Mouse (Mus musculus) layer of hippocampus, adult 18-20 months (tissue): ENCODE results near the gene Rasgrf2. TPM values are rescaled to one million over a fixed set of nuclear protein-coding genes. Genes with fewer than 3 reads are reported as not detected.

Source experiments
- DNase-seq, 2 experiments: peaks; one replicate each; pipeline ENCODE4 v3.0.0; 2022; ENCODE audit warnings: low spot score in 2 of 2
- total RNA-seq, 2 experiments: library from RNA; stranded (reverse); gene quantifications; 2 replicates each; pipeline ENCODE4 v1.2.3; 2021

The Rasgrf2 gene
- total RNA-seq, 2 experiments from 2014 or later, result 123 to 126 TPM

DNA sequence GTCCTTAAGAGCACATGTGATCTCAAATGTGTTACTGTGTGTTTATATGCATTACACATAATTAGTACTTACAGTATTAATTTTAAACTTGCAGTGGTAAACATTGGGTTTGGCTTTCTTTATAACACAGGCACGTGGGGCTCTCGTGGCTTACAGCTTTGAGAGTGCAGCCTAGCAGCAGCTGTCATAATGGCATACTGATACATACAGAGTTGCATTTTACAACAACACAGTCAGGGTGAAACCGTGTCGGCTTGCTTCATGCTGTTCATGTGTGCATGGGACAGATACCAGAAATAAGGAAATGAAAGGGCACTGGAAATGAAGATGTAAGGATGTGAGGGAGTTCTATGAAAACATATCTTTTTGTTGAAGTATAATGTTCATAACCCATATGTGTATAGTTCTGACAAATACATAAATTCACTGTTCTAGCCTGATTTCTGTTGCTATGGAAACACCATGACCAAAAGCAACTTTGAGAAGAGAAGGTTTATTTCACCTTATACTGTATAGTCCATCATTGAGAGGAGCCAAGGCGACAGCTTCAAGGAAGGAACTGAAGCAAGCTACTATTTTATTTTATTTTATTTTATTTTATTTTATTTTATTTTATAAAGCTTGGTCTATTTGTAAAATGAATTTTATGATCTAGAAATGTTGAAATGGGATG, 246.6 kb downstream of the Rasgrf2 start:
- DNase-seq, result no peak

- DNase-seq, result peak; percentile 31 to 85
Observed at GRCm38 (mm10) chr13:91881837-91882480, 249.5 kb downstream of the Rasgrf2 start.

GRCm38 (mm10) chr13:91880256-91880655, 251.2 kb downstream of the Rasgrf2 start:
- no peak for DNase-seq

- no peak for DNase-seq
Observed at GRCm38 (mm10) chr13:91877996-91878395, 253.5 kb downstream of the Rasgrf2 start.

- DNase-seq, result no peak
Observed at GRCm38 (mm10) chr13:91877350-91877749, 254.1 kb downstream of the Rasgrf2 start.

GRCm38 (mm10) chr13:91876741-91877349, 254.6 kb downstream of the Rasgrf2 start, which contains the start of gene Ckmt2:
Gene Ckmt2 (minus strand): TSS chr13:91876885.
- no peak for DNase-seq

GRCm38 (mm10) chr13:91875581-91875980, 255.9 kb downstream of the Rasgrf2 start:
- DNase-seq, result no peak

DNA sequence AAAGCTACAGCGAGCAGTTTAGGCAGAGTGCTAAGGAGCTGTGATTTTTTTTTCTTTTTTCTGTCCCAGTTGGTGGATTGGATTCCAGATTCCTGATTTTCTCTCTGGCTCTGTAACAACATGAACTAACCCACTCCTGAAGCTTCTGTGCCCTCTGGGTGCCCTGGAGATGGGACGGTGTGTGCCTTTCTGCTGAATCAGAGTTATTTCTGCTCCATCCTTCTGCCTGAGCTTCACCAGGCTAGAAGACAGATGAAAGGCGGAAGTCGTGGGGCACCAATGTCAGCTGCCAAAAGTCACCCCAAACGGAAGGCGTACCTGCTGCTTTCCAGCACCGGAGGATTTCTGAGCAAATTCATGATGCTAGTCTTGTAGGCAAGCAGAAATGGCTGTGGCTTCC, 256.9 kb downstream of the Rasgrf2 start:
- DNase-seq, result peak in 1 of 2 experiments; percentile 24

- DNase-seq, result no peak
Observed at GRCm38 (mm10) chr13:91873734-91874329, 257.6 kb downstream of the Rasgrf2 start.

DNA sequence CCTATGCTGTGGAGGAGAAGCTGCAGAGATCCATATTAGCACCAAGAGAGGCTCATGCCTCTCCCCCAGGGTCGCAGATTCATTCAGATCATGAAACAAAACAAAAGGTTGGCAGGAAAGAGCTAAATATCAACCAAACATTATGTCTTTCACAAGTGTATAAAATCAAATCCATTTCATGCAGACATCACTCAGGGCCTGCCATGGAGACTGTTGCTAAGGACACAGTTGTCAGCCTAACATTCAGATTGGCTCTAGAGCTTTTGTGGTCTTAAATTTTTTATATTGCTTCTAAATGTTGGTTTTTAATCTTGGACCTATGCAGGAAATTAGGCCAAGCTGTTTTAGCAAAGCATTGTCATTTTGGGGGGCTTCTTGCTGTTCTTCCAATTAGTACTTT, 262.9 kb downstream of the Rasgrf2 start:
- peak in 1 of 2 experiments; percentile 51 for DNase-seq

GRCm38 (mm10) chr13:91858835-91859234, 272.6 kb downstream of the Rasgrf2 start:
- DNase-seq, result no peak

DNA sequence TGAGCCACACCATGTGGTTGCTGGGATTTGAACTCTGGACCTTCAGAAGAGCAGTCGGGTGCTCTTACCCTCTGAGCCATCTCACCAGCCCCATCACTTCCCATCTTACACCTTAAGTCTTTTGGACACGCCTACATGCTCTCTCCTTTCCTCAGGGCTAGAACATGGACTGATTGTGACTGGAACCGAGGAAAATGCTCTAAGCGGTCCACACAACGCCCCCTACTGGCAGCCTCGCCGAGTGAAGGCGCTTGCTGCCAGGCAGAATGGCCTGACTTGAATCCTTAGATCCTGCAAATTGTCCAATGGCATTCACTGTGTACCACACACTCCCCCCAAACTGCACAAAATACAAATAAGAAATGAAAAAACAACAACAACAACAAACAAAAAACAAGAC, 274.0 kb downstream of the Rasgrf2 start:
- DNase-seq, result no peak

GRCm38 (mm10) chr13:91854412-91854811, 277.0 kb downstream of the Rasgrf2 start:
- DNase-seq, result no peak

Other genes with a start within 250 kb of the Rasgrf2 start
- gene Gm20379, start 174.3 kb upstream of the Rasgrf2 start, total RNA-seq, result not detected
- 1 to 10 TPM in 1 of 2 experiments, under 1 TPM in 1; 0.99 to 1.5 TPM for gene Dhfr, start 223.1 kb upstream of the Rasgrf2 start, total RNA-seq
- gene Msh3, start 223.3 kb upstream of the Rasgrf2 start, total RNA-seq, result 10 to 100 TPM; 22.2 to 22.9 TPM